Mouse (Mus musculus) embryonic facial prominence, embryonic 11.5 days (tissue): Measurements from ENCODE around the gene Ddr1. TPM values are rescaled to one million over a fixed set of nuclear protein-coding genes. Genes with fewer than 3 reads are reported as not detected.
"Not testable (repeated sequence)": the region's sequence is repeated elsewhere in the genome, so short reads cannot be mapped to it uniquely, and the experiment has no call there.

Source experiments
- ATAC-seq: fragments of 200-750 bp; cut with Nextera tagmentation; replicated peaks from 2 replicates; pipeline ENCODE4 v1.8.0; 2017; ENCODE audit warnings: low read depth; ENCODE audit not compliant: insufficient number of reproducible peaks, low FRiP score, low TSS enrichment
- DNase-seq: peaks from one replicate; pipeline ENCODE4 v3.0.0-alpha.2; 2015; ENCODE audit warnings: low spot score
- H3K27ac ChIP-seq: fragments of 300-500 bp; sonication (generic); replicated peaks from 2 replicates; pipeline ENCODE4 v1.5.1; 2014; ENCODE audit warnings: mild to moderate bottlenecking, low read depth, low read length, control low read depth
- H3K27me3 ChIP-seq: fragments of 300-500 bp; sonication (generic); 2 replicates; pipeline ENCODE4 v1.6.1; 2014; ENCODE audit warnings: mild to moderate bottlenecking, low read length, moderate library complexity, mixed read lengths; ENCODE audit not compliant: control insufficient read depth, insufficient read depth
- H3K36me3 ChIP-seq: fragments of 300-500 bp; sonication (generic); replicated peaks from 2 replicates; pipeline ENCODE4 v1.6.1; 2014; ENCODE audit warnings: low read depth, mild to moderate bottlenecking, low read length, moderate library complexity, mixed read lengths; ENCODE audit not compliant: control insufficient read depth, insufficient read depth
- H3K4me1 ChIP-seq: fragments of 300-500 bp; sonication (generic); 2 replicates; pipeline ENCODE4 v1.6.1; 2014; ENCODE audit warnings: low read length, mixed read lengths; ENCODE audit not compliant: control insufficient read depth, insufficient read depth
- H3K4me2 ChIP-seq: fragments of 300-500 bp; sonication (generic); 2 replicates; pipeline ENCODE4 v1.6.1; 2014; ENCODE audit warnings: low read depth, mild to moderate bottlenecking, control low read depth, low read length, moderate library complexity
- H3K4me3 ChIP-seq: fragments of 300-500 bp; sonication (generic); 2 replicates; pipeline ENCODE4 v1.5.1; 2014; ENCODE audit warnings: low read depth, low read length, control low read depth
- H3K9ac ChIP-seq: fragments of 300-500 bp; sonication (generic); replicated peaks from 2 replicates; pipeline ENCODE4 v1.6.1; 2014; ENCODE audit warnings: mild to moderate bottlenecking, control low read depth, low read length
- H3K9me3 ChIP-seq: fragments of 300-500 bp; sonication (generic); replicated peaks from 2 replicates; pipeline ENCODE4 v1.6.1; 2016; ENCODE audit warnings: mild to moderate bottlenecking, low read length, inconsistent platforms, mixed read lengths; ENCODE audit not compliant: control insufficient read depth
- WGBS: fragments of 180-500 bp; shearing (Covaris S2); extraction: QIAGEN DNeasy Blood & Tissue Kit; methylation state at CpG from one replicate; pipeline ENCODE4 v1.1.7; 2014; 5-methylcytosine and 5-hydroxymethylcytosine counted together
- polyA plus RNA-seq: library from polyadenylated mRNA; unstranded; fragments of >200 nt; fragmentation: Nextera tagmentation; extraction: Ambion mirVana; gene quantifications from 2 replicates; pipeline ENCODE4 v1.2.1, GENCODE M21; 2014

Ddr1 gene
- polyA plus RNA-seq, 1 experiment from 2014 or later: 20.4 TPM

- Histone ChIP-seq H3K4me1 (no peaks in the 10 kb centered on the region), H3K4me2 (no peak overlapping the region), H3K36me3 (no peaks in the 10 kb centered on the region), H3K9me3 (no peaks in the 10 kb centered on the region), H3K27me3 (no peaks in the 10 kb centered on the region), H3K4me3 (no peak overlapping the region), H3K9ac (no peak overlapping the region), H3K27ac (no peak overlapping the region)
- 80% methylated on average over 5 of the region's 5 CpGs for WGBS
- no peak for DNase-seq
- no peak for ATAC-seq
These were observed 36.0 kb upstream of the Ddr1 start for GRCm38 (mm10) chr17:35740276-35740880.

- ATAC-seq (no peak), DNase-seq (peak; percentile 85)
- WGBS: 15% methylated on average over 6 of the region's 6 CpGs
- Histone ChIP-seq H3K4me2 (no peak overlapping the region), H3K9ac (no peak overlapping the region; the same call in 1 of the 2 replicates), H3K27ac (no peak overlapping the region), H3K4me1 (no peaks in the 10 kb centered on the region), H3K4me3 (no peak overlapping the region), H3K27me3 (no peaks in the 10 kb centered on the region), H3K9me3 (no peaks in the 10 kb centered on the region), H3K36me3 (no peaks in the 10 kb centered on the region)
These were observed 35.3 kb upstream of the Ddr1 start for GRCm38 (mm10) chr17:35739675-35740074.

GRCm38 (mm10) chr17:35737743-35738142 is 33.3 kb upstream of the Ddr1 start:
- no peak overlapping the region; the same call in 1 of the 2 replicates for H3K9ac ChIP-seq
- H3K27ac ChIP-seq: no peak overlapping the region
- H3K4me1 ChIP-seq: no peaks in the 10 kb centered on the region
- H3K4me3 ChIP-seq: no peak overlapping the region
- DNase-seq (peak; percentile 87), ATAC-seq (peak; percentile 50; the same call in 1 of the 2 replicates)
- H3K27me3 ChIP-seq: no peaks in the 10 kb centered on the region
- H3K9me3 ChIP-seq: no peaks in the 10 kb centered on the region
- no peak overlapping the region for H3K4me2 ChIP-seq
- 10% methylated on average over 12 of the region's 12 CpGs for WGBS
- no peaks in the 10 kb centered on the region for H3K36me3 ChIP-seq

- H3K4me1 ChIP-seq: no peaks in the 10 kb centered on the region
- H3K4me2 ChIP-seq: no peak overlapping the region
- DNase-seq (peak; percentile 73), ATAC-seq (no peak)
- H3K9ac ChIP-seq: no peak overlapping the region
- no peaks in the 10 kb centered on the region for H3K27me3 ChIP-seq
- no peaks in the 10 kb centered on the region for H3K9me3 ChIP-seq
- no peaks in the 10 kb centered on the region for H3K36me3 ChIP-seq
- H3K4me3 ChIP-seq: no peak overlapping the region
- H3K27ac ChIP-seq: no peak overlapping the region
- 36% methylated on average over 12 of the region's 12 CpGs for WGBS
These were observed 32.0 kb upstream of the Ddr1 start for GRCm38 (mm10) chr17:35736280-35736960.

- no peaks in the 10 kb centered on the region for H3K4me1 ChIP-seq
These were observed 30.1 kb upstream of the Ddr1 start for GRCm38 (mm10) chr17:35734478-35734877.

GRCm38 (mm10) chr17:35733398-35733797 is 29.0 kb upstream of the Ddr1 start:
- ATAC-seq (no peak), DNase-seq (no peak)
- Histone ChIP-seq H3K36me3 (no peaks in the 10 kb centered on the region), H3K4me1 (no peaks in the 10 kb centered on the region), H3K27me3 (no peaks in the 10 kb centered on the region), H3K4me2 (no peak overlapping the region), H3K9ac (no peak overlapping the region), H3K27ac (no peak overlapping the region), H3K9me3 (no peaks in the 10 kb centered on the region), H3K4me3 (no peak overlapping the region)
- 81% methylated on average over 2 of the region's 2 CpGs for WGBS

More at GRCm38 (mm10) chr17:35734478-35734877, 30.1 kb upstream of the Ddr1 start:
- H3K27ac ChIP-seq: no peak overlapping the region
- DNase-seq (no peak), ATAC-seq (no peak)
- H3K27me3 ChIP-seq: no peaks in the 10 kb centered on the region
- H3K36me3 ChIP-seq: no peaks in the 10 kb centered on the region
- H3K9me3 ChIP-seq: no peaks in the 10 kb centered on the region
- H3K9ac ChIP-seq: no peak overlapping the region
- no peak overlapping the region for H3K4me2 ChIP-seq
- 84% methylated on average over 2 of the region's 2 CpGs for WGBS
- H3K4me3 ChIP-seq: no peak overlapping the region

GRCm38 (mm10) chr17:35731431-35732145 is 27.2 kb upstream of the Ddr1 start:
- Histone ChIP-seq H3K9me3 (no peaks in the 10 kb centered on the region), H3K4me3 (no peak overlapping the region), H3K9ac (no peak overlapping the region), H3K36me3 (no peaks in the 10 kb centered on the region), H3K27me3 (peaks cover 2% of the 10 kb centered on the region; the same call in 1 of the 2 replicates), H3K4me1 (no peaks in the 10 kb centered on the region), H3K4me2 (no peak overlapping the region), H3K27ac (no peak overlapping the region)
- DNase-seq (no peak), ATAC-seq (no peak)
- 62% methylated on average over 10 of the region's 10 CpGs for WGBS

GRCm38 (mm10) chr17:35730112-35730511 is 25.7 kb upstream of the Ddr1 start:
- H3K36me3 ChIP-seq, DNase-seq: not testable (repeated sequence)
- WGBS: 85% methylated on average over 3 of the region's 3 CpGs

More at GRCm38 (mm10) chr17:35730112-35730511, 25.7 kb upstream of the Ddr1 start:
- not testable (repeated sequence) for H3K4me3 ChIP-seq, ATAC-seq, H3K4me1 ChIP-seq, H3K4me2 ChIP-seq, H3K27me3 ChIP-seq, H3K9me3 ChIP-seq, H3K27ac ChIP-seq, H3K9ac ChIP-seq
